Mouse (Mus musculus): ENCODE results near the gene Krt33a. TPM values are rescaled to one million over a fixed set of nuclear protein-coding genes. Genes with fewer than 3 reads are reported as not detected.

The Krt33a gene
- total and polyA plus RNA-seq, 3 experiments: not detected

DNA sequence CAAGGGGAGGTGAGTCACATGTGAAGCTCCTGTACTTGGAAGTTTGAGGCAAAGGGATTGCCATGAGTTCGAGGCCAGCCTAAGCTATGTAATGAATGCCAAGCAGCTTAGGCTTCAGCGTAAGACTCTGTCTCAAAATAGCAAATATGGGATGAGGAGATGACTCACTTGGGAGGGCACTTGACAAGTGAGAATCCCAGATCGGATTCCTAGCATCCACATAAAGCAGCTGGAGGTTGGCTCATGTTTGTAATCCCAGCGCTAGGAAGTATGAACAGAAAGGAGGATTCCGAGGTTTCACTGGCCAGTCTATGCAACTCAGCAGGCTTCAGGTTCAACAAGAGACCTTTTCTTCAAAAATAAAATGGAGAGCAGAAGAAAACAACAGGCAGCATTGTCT lies 5.4 kb upstream of the Krt33a start:
- Histone ChIP-seq H3K4me2 (ENCODE audit: insufficient read depth, low read depth, poor library complexity, severe bottlenecking) (no peak overlapping the region), H3K27ac (ENCODE audit: insufficient read depth, low read depth) (no peak overlapping the region), H3K27me3 (replicated peaks) (peaks cover 89% of the 10 kb centered on the region), H3K9ac (ENCODE audit: insufficient read depth, low read depth) (no peak overlapping the region), H3K79me2 (replicated peaks; ENCODE audit: control insufficient read depth, extremely low read depth, insufficient read depth, poor library complexity, severe bottlenecking) (no peaks in the 10 kb centered on the region), H3K4me1 (ENCODE audit: control insufficient read depth in 1 of 2, insufficient read depth in 2 of 2) (no peaks in the 10 kb centered on the region), H3K36me3 (replicated peaks in 1 of 2; ENCODE audit: control insufficient read depth in 1 of 2, insufficient read depth in 1 of 2, low read length in 1 of 2) (no peaks in the 10 kb centered on the region), H3K9me3 (replicated peaks; ENCODE audit: low read length) (no peaks in the 10 kb centered on the region), H3K4me3 (replicated peaks in 1 of 3; ENCODE audit: low read depth in 2 of 3, low read length in 2 of 3, poor library complexity in 1 of 3) (no peak overlapping the region)
- dilution Hi-C loops (cut with MboI; ENCODE audit: extremely low pct_ligation_motif_present, extremely low pct_unique_long_range_greater_than_20kb, low sequenced_read_pairs): no loop called here
- no peak for DNase-seq (ENCODE audit: extremely low read depth)
- TF ChIP-seq CTCF (conservative IDR thresholded peaks at IDR 0.05 in 1 of 2, IDR thresholded peaks at IDR 0.05 in 1 of 2; ENCODE audit: low read depth in 2 of 2, low read length in 2 of 2): no peak
- TF ChIP-seq NELFE (IDR thresholded peaks at IDR 0.05; ENCODE audit: low read depth, low read length): no peak
- TF ChIP-seq RCOR1 (conservative IDR thresholded peaks at IDR 0.05; ENCODE audit: low read depth, low read length): no peak
- TF ChIP-seq MEF2A (IDR thresholded peaks at IDR 0.05; ENCODE audit: borderline replicate concordance, low read depth, low read length): no peak
- no peak for TF ChIP-seq ZNF384 (IDR thresholded peaks at IDR 0.05; ENCODE audit: low read depth, low read length)
- no peak for TF ChIP-seq GABPA (IDR thresholded peaks at IDR 0.05; ENCODE audit: insufficient replicate concordance, low read depth, low read length)
- no peak for TF ChIP-seq ZKSCAN1 (IDR thresholded peaks at IDR 0.05; ENCODE audit: borderline replicate concordance, low read depth, low read length)
- no peak for TF ChIP-seq BHLHE40 (IDR thresholded peaks at IDR 0.05; ENCODE audit: low read depth, low read length)
- in situ Hi-C loops (cut with MboI; ENCODE audit: low pct_ligation_motif_present, low pct_unique_long_range_greater_than_20kb, low sequenced_read_pairs): no loop called here

DNA sequence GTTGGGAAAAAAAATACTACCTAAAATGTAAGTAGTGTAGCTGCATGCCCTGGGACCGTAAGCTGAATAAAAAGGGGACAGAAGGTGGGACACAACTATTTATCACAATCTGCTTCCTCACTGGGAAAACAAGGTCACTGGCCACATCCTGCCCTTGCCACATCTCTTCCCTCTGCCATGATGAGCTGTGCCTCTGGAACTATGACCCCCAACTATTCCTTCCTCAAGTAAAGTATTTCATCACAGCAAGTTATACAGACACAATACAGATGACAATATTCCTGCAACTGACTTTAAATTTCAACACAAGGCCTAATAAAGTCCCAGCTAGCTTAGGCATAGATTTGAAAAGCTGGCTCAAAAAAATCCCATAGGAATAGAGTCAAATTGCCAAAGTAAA lies 3.5 kb upstream of the Krt33a start:
- H3K9ac ChIP-seq (ENCODE audit: insufficient read depth, low read depth): no peak overlapping the region
- no peaks in the 10 kb centered on the region for H3K36me3 ChIP-seq (replicated peaks in 1 of 2; ENCODE audit: control insufficient read depth in 1 of 2, insufficient read depth in 1 of 2, low read length in 1 of 2)
- no peak for DNase-seq (ENCODE audit: extremely low read depth)
- TF ChIP-seq MXI1 (IDR thresholded peaks at IDR 0.05; ENCODE audit: low read depth, low read length) (no peak), HCFC1 (IDR thresholded peaks at IDR 0.05; ENCODE audit: low read depth, low read length) (no peak), KAT2A (IDR thresholded peaks at IDR 0.05; ENCODE audit: insufficient replicate concordance, low read length) (no peak), MAX (IDR thresholded peaks at IDR 0.05; ENCODE audit: low read length) (no peak), MEF2A (IDR thresholded peaks at IDR 0.05; ENCODE audit: borderline replicate concordance, low read depth, low read length) (no peak), EP300 (IDR thresholded peaks at IDR 0.05; ENCODE audit: low read length) (no peak)
- no peaks in the 10 kb centered on the region for H3K9me3 ChIP-seq (replicated peaks; ENCODE audit: low read length)
- H3K27me3 ChIP-seq (replicated peaks): peaks cover 90% of the 10 kb centered on the region
- H3K79me2 ChIP-seq (replicated peaks; ENCODE audit: control insufficient read depth, extremely low read depth, insufficient read depth, poor library complexity, severe bottlenecking): no peaks in the 10 kb centered on the region
- dilution Hi-C loops (cut with MboI; ENCODE audit: extremely low pct_ligation_motif_present, extremely low pct_unique_long_range_greater_than_20kb, low sequenced_read_pairs) (no loop called here), in situ Hi-C loops (cut with MboI; ENCODE audit: low pct_ligation_motif_present, low pct_unique_long_range_greater_than_20kb, low sequenced_read_pairs) (no loop called here)
- H3K4me2 ChIP-seq (ENCODE audit: insufficient read depth, low read depth, poor library complexity, severe bottlenecking): no peak overlapping the region
- H3K27ac ChIP-seq (ENCODE audit: insufficient read depth, low read depth): no peak overlapping the region
- no peaks in the 10 kb centered on the region for H3K4me1 ChIP-seq (ENCODE audit: control insufficient read depth in 1 of 2, insufficient read depth in 2 of 2)
- H3K4me3 ChIP-seq (replicated peaks in 1 of 3; ENCODE audit: low read depth in 2 of 3, low read length in 2 of 3, poor library complexity in 1 of 3): no peak overlapping the region

DNA sequence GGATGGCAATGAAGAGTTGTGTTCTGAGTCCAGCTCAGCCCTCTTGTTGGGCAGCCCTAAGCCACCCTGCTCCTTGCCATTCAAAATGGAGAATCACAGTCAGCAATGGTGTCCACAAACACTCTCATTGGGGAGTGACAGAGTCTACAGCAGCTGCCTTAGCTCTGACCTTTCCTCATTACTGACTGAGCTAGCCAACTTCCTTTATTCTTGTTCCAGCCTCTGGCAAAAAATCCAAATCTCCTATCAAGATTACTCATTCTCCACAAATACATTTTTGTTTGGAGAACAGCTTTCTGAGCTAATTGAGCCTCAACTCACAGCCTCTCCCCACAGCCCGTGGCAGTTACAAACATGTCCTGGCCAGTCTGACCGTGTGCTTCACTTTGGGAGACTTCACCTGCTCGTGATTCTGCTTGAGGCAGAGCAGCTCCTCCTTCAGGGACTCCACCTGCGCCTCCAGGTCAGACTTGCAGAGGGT lies 2.3 kb downstream of the Krt33a start:
- Histone ChIP-seq H3K79me2 (replicated peaks; ENCODE audit: control insufficient read depth, extremely low read depth, insufficient read depth, poor library complexity, severe bottlenecking) (no peaks in the 10 kb centered on the region), H3K4me3 (replicated peaks in 1 of 3; ENCODE audit: low read depth in 2 of 3, low read length in 2 of 3, poor library complexity in 1 of 3) (no peak overlapping the region), H3K9me3 (replicated peaks; ENCODE audit: low read length) (no peaks in the 10 kb centered on the region), H3K27me3 (replicated peaks) (peaks cover 83% of the 10 kb centered on the region), H3K36me3 (replicated peaks in 1 of 2; ENCODE audit: control insufficient read depth in 1 of 2, insufficient read depth in 1 of 2, low read length in 1 of 2) (no peaks in the 10 kb centered on the region), H3K4me1 (ENCODE audit: control insufficient read depth in 1 of 2, insufficient read depth in 2 of 2) (no peaks in the 10 kb centered on the region), H3K9ac (ENCODE audit: insufficient read depth, low read depth) (no peak overlapping the region), H3K27ac (ENCODE audit: insufficient read depth, low read depth) (no peak overlapping the region), H3K4me2 (ENCODE audit: insufficient read depth, low read depth, poor library complexity, severe bottlenecking) (no peak overlapping the region)
- no peak for DNase-seq (ENCODE audit: extremely low read depth)
- dilution Hi-C loops (cut with MboI; ENCODE audit: extremely low pct_ligation_motif_present, extremely low pct_unique_long_range_greater_than_20kb, low sequenced_read_pairs): no loop called here
- in situ Hi-C loops (cut with MboI; ENCODE audit: low pct_ligation_motif_present, low pct_unique_long_range_greater_than_20kb, low sequenced_read_pairs): no loop called here
- no peak for TF ChIP-seq NELFE (IDR thresholded peaks at IDR 0.05; ENCODE audit: low read depth, low read length)
- no peak for TF ChIP-seq ZC3H11A (IDR thresholded peaks at IDR 0.05; ENCODE audit: low read depth, low read length)
- no peak for TF ChIP-seq ELF1 (IDR thresholded peaks at IDR 0.05; ENCODE audit: low read depth, low read length)
- TF ChIP-seq USF2 (conservative IDR thresholded peaks at IDR 0.05; ENCODE audit: low read depth, low read length): no peak
- TF ChIP-seq MAFK (IDR thresholded peaks at IDR 0.05; ENCODE audit: insufficient replicate concordance, low read length): no peak
- no peak for TF ChIP-seq RAD21 (IDR thresholded peaks at IDR 0.05; ENCODE audit: low read depth, low read length)
- no peak for TF ChIP-seq JUND (conservative IDR thresholded peaks at IDR 0.05; ENCODE audit: low read depth, low read length)
- no peak for TF ChIP-seq POLR2A (IDR thresholded peaks at IDR 0.05; ENCODE audit: low read depth, low read length)
- TF ChIP-seq ZKSCAN1 (IDR thresholded peaks at IDR 0.05; ENCODE audit: borderline replicate concordance, low read depth, low read length): no peak
- no peak for TF ChIP-seq EP300 (IDR thresholded peaks at IDR 0.05; ENCODE audit: low read length)
- no peak for TF ChIP-seq RCOR1 (conservative IDR thresholded peaks at IDR 0.05; ENCODE audit: low read depth, low read length)
- TF ChIP-seq E2F4 (IDR thresholded peaks at IDR 0.05; ENCODE audit: insufficient replicate concordance, low read depth, low read length): no peak
